Mouse (Mus musculus) kidney, postnatal 0 days (tissue): ENCODE measurements around the gene Wasf1. TPM values are rescaled to one million over a fixed set of nuclear protein-coding genes. Genes with fewer than 3 reads are reported as not detected.

Experiments used
- ATAC-seq: fragments of 200-750 bp; cut with Nextera tagmentation; replicated peaks from 2 replicates; pipeline ENCODE4 v1.8.0; 2017; ENCODE audit warnings: low read depth, moderate number of reproducible peaks, moderate TSS enrichment, moderate library complexity; ENCODE audit not compliant: low FRiP score
- DNase-seq: peaks from one replicate; pipeline ENCODE4 v3.0.0-alpha.2; 2016; ENCODE audit warnings: low spot score
- H3K27ac ChIP-seq: fragments of 300-500 bp; sonication (generic); 2 replicates; pipeline ENCODE4 v1.5.1; 2014; ENCODE audit warnings: mild to moderate bottlenecking
- H3K27me3 ChIP-seq: fragments of 300-500 bp; sonication (generic); 2 replicates; pipeline ENCODE4 v1.6.1; 2014; ENCODE audit warnings: low read length, mixed read lengths; ENCODE audit not compliant: insufficient read depth
- H3K36me3 ChIP-seq: fragments of 300-500 bp; sonication (generic); 2 replicates; pipeline ENCODE4 v1.6.1; 2014; ENCODE audit warnings: low read length, mixed read lengths; ENCODE audit not compliant: insufficient read depth
- H3K4me1 ChIP-seq: fragments of 300-500 bp; sonication (generic); replicated peaks from 2 replicates; pipeline ENCODE4 v1.6.1; 2014; ENCODE audit warnings: antibody characterized with exemption, low read length, mixed read lengths; ENCODE audit not compliant: insufficient read depth
- H3K4me2 ChIP-seq: fragments of 300-500 bp; sonication (generic); 2 replicates; pipeline ENCODE4 v1.6.1; 2014; ENCODE audit warnings: mild to moderate bottlenecking, low read length, moderate library complexity, mixed read lengths
- H3K4me3 ChIP-seq: fragments of 300-500 bp; sonication (generic); replicated peaks from 2 replicates; pipeline ENCODE4 v1.5.1; 2014; ENCODE audit warnings: low read depth, low read length
- H3K9ac ChIP-seq: fragments of 300-500 bp; sonication (generic); 2 replicates; pipeline ENCODE4 v1.6.1; 2014; ENCODE audit warnings: low read depth, low read length
- H3K9me3 ChIP-seq: fragments of 300-500 bp; sonication (generic); replicated peaks from 2 replicates; pipeline ENCODE4 v1.6.1; 2016; ENCODE audit warnings: low read length, inconsistent platforms, mixed read lengths
- CTCF ChIP-seq: IDR thresholded peaks from 2 replicates; pipeline ENCODE4 v1.5.1; 2016; ENCODE audit warnings: antibody characterized with exemption, low read depth, mild to moderate bottlenecking, moderate library complexity
- WGBS: fragments of 180-500 bp; shearing (Covaris S2); extraction: QIAGEN DNeasy Blood & Tissue Kit; methylation state at CpG from one replicate; pipeline ENCODE4 v1.1.7; 2014; 5-methylcytosine and 5-hydroxymethylcytosine counted together
- polyA plus RNA-seq: library from polyadenylated mRNA; unstranded; fragments of >200 nt; fragmentation: Nextera tagmentation; extraction: Ambion mirVana; gene quantifications from 2 replicates; pipeline ENCODE4 v1.2.1, GENCODE M21; 2015

Gene Wasf1
- polyA plus RNA-seq, 1 experiment from 2014 or later, result 13.2 TPM

DNA sequence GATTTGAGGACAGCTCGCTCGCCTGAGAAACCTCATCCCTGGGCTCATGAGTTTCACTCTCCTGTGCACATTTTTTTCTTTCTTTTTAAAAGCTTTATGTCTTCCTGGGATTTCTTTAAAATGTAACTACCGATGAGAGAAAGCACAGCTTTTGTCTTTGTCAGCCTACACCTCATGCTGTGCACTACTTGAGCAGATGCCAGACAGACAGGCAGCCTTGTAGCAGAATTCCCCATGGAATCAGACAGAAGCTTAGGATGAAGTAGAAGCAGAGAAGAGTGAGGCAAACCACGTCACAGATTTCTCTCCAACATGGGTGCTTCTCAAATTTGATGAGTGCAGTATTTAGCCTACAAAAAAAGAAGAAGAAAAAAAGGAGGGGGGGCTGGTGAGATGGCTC lies 81.3 kb downstream of the Wasf1 start:
- no peak overlapping the region for H3K4me2 ChIP-seq
- H3K9me3 ChIP-seq, result no peaks in the 10 kb centered on the region
- ATAC-seq (no peak), DNase-seq (no peak)
- H3K9ac ChIP-seq, result no peak overlapping the region
- no peak overlapping the region for H3K4me3 ChIP-seq
- no peaks in the 10 kb centered on the region for H3K4me1 ChIP-seq
- H3K27me3 ChIP-seq, result no peaks in the 10 kb centered on the region
- no peaks in the 10 kb centered on the region for H3K36me3 ChIP-seq
- no peak overlapping the region for H3K27ac ChIP-seq
- 70% methylated on average over 4 of the region's 4 CpGs for WGBS
- no peak for TF ChIP-seq CTCF

DNA sequence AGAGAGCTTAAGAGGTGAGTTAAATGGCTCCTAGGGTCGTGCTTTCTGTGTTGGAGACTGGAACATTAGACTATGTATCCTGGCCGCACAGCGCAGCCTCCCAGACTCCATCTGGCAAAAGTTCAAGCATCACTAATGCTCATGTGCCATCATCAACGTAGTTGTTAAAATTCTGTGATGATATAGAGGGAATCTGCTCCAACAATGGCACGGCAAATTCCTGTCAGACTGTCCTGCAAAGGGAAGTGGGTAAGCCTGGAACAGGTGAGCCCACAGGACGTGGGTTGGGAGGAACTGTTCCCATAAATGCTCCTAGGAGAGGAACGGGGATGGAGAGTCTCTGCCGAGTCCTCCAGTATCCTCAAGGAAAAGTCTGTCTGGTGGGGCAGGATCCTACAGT lies 85.3 kb downstream of the Wasf1 start:
- DNase-seq (no peak), ATAC-seq (no peak)
- TF ChIP-seq CTCF, result no peak
- H3K4me1 ChIP-seq, result no peaks in the 10 kb centered on the region
- no peak overlapping the region for H3K4me2 ChIP-seq
- no peaks in the 10 kb centered on the region for H3K27me3 ChIP-seq
- H3K9me3 ChIP-seq, result no peaks in the 10 kb centered on the region
- WGBS, result 60% methylated on average over 8 of the region's 8 CpGs
- H3K27ac ChIP-seq, result no peak overlapping the region
- no peaks in the 10 kb centered on the region for H3K36me3 ChIP-seq
- H3K4me3 ChIP-seq, result no peak overlapping the region
- no peak overlapping the region for H3K9ac ChIP-seq

DNA sequence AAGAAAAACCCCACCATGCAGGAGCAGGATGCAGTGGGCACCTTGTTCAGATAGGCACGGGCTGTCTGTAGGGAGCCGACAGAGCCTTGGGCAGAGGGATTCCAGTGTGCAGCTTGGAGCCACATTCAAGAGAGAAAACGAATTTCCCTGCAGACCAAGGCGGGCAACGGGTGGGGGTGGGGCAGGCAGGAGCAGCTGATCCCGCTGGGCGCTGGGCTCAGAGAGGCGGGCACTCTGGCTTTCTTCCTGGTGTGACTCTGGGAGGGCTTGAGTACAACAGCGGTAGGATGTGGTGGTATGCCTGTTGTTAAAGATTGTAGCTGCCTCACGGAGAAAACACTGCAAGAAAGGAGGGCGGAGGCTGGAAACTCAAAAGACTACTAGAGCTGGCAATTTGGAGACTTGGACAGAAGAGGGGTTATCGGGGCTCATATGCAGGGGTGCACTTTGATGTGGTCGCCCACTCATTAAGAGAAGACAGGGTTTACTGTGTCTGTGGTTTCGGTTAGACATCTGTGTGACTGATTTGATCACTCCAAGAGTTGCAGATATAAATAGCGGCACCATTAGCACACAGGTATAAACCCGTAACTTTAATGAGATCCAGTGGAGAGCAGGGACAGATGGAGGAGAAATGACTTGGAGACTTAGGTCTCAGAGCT lies 86.2 kb downstream of the Wasf1 start:
- DNase-seq (peak; percentile 11), ATAC-seq (no peak)
- 0 out of 2 replicates have a peak overlapping the region, but pooled peaks have one; percentile 16 for H3K4me3 ChIP-seq
- 6% methylated on average over 16 of the region's 16 CpGs for WGBS
- H3K9ac ChIP-seq, result no peak overlapping the region
- no peaks in the 10 kb centered on the region for H3K4me1 ChIP-seq
- no peak for TF ChIP-seq CTCF
- no peaks in the 10 kb centered on the region for H3K27me3 ChIP-seq
- peak overlapping the region; percentile 43 for H3K4me2 ChIP-seq
- H3K27ac ChIP-seq, result no peak overlapping the region
- H3K36me3 ChIP-seq, result no peaks in the 10 kb centered on the region
- no peaks in the 10 kb centered on the region for H3K9me3 ChIP-seq

DNA sequence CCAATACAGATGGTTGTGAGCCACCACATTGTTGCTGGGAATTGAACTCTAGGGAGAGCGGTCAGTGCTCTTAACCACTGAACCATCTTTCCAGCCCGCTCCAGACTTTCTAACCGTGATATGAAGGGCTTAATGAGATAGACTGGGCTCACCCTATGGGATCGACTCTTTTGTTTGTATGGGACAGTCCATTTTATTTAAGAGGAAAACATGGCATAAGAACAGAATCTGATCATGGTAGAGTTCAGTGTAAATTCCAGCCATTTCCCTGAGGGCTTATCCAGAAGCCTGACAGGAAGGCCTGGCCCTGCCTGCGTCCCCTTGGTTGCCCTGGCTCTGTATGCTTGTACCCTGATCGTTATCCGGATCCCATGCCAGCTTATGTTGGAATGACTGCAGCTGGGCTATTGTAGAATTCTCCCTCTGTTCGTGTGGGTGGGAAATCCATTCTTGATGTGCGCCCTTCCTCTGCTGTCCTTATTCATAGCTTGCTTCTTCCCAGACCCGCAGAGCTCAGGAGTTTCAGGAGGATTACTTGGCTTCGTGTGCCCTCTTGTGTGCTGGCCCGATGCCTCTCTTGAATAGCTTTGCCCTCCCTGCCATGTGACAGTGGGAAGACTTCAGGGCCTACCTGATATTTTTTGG lies 87.4 kb downstream of the Wasf1 start:
- TF ChIP-seq CTCF, result no peak
- WGBS, result 86% methylated on average over 12 of the region's 12 CpGs
- Histone ChIP-seq H3K4me3 (no peak overlapping the region), H3K4me1 (no peaks in the 10 kb centered on the region), H3K4me2 (no peak overlapping the region), H3K9me3 (no peaks in the 10 kb centered on the region), H3K27me3 (no peaks in the 10 kb centered on the region), H3K36me3 (no peaks in the 10 kb centered on the region), H3K27ac (no peak overlapping the region), H3K9ac (no peak overlapping the region)
- ATAC-seq, result no peak
- DNase-seq, result no peak

DNA sequence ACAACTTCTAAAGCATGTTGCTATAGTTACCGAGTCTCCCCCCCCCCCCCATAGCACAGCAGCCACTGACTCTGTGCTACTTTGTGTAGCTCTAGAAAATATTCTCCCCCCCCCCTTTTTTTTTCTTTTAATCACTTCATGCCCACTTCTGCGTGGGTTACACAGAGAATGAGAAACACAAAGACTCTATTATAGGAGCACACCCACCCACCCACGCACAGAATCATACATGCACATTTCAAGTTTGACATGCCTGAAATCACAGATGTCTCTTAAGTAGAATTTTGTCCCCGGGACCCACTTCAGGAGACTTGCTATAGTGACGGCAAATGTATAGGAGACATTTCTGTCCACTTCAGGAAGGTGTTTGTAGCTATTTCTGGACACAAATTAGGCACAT lies 88.0 kb downstream of the Wasf1 start:
- TF ChIP-seq CTCF, result no peak
- Histone ChIP-seq H3K27ac (no peak overlapping the region), H3K36me3 (no peaks in the 10 kb centered on the region), H3K4me3 (no peak overlapping the region), H3K4me1 (no peaks in the 10 kb centered on the region), H3K27me3 (no peaks in the 10 kb centered on the region), H3K4me2 (no peak overlapping the region), H3K9ac (no peak overlapping the region), H3K9me3 (no peaks in the 10 kb centered on the region)
- ATAC-seq (no peak), DNase-seq (no peak)
- WGBS, result 74% methylated on average over 5 of the region's 5 CpGs

DNA sequence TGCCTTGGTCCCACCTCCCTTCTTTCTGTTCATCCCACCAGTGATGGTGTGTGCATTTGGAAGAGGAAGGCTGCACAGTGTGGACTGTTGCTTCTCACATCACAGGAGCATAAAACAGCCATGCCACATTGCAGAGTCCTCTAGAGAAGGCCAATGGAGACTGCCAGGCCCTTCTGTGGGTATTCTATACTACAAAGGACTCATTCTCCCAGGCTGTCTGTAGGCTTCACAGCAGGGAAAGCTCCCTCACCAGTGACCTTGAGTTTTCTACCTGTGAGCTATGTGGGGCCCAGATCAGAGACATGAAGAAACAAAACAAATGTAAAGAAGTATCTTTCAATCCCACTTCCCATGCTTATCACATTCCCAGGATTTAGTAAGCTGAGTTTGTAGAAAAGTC lies 100.5 kb downstream of the Wasf1 start:
- Histone ChIP-seq H3K27ac (no peak overlapping the region), H3K9ac (no peak overlapping the region), H3K36me3 (no peaks in the 10 kb centered on the region), H3K27me3 (no peaks in the 10 kb centered on the region), H3K4me2 (no peak overlapping the region), H3K4me3 (no peak overlapping the region), H3K9me3 (no peaks in the 10 kb centered on the region), H3K4me1 (no peaks in the 10 kb centered on the region)
- TF ChIP-seq CTCF, result no peak
- DNase-seq, result no peak
- no peak for ATAC-seq
